Mouse (Mus musculus): Measurements from ENCODE around the gene Gpr25. TPM values are rescaled to one million over a fixed set of nuclear protein-coding genes. Genes with fewer than 3 reads are reported as not detected.
A peak's percentile ranks its signal among the peaks of the same experiment; 100 is the strongest.

Gpr25 gene
- polyA plus RNA-seq, 1 experiment from 2014 or later, result not detected

- WGBS, result 70% methylated on average over 15 of the region's 15 CpGs
- no peaks in the 10 kb centered on the region for H3K27me3 ChIP-seq
- peaks cover 34% of the 10 kb centered on the region for H3K36me3 ChIP-seq
These were observed 46.4 kb downstream of the Gpr25 start for GRCm38 (mm10) chr1:136214304-136214703.

DNA sequence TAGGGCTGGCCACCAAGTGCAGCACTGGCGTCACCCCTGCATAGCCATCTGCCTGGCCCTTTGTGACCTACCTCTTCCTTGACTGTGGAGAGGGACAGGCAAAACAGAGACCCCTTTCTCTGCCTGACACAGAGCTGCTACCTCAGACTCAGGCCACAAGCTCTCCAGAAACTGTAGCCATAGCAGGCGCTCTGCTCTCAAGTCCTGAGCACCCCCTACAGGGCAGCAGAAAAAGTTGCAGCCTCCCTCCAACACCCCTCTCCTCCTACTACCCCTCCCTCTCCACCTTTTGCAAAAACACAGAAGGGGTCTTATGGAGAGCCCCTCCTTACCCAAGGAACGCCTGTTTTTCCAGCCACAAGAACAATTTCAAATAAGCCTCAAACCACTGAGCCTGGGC lies 47.9 kb downstream of the Gpr25 start, which contains the start of gene Mroh3:
TSS of gene Mroh3 (minus strand) at position 26 of the 400 bp plus-strand sequence.
- H3K27me3 ChIP-seq, result no peaks in the 10 kb centered on the region
- peak; percentile 64 for ATAC-seq
- WGBS, result 35% methylated on average over 3 of the region's 3 CpGs
- peaks cover 20% of the 10 kb centered on the region for H3K36me3 ChIP-seq
- no peaks in the 10 kb centered on the region for H3K9me3 ChIP-seq
- no peaks in the 10 kb centered on the region for H3K4me1 ChIP-seq (replicated peaks)
- H3K4me3 ChIP-seq (replicated peaks), result no peak within 1 kb of the TSS
- no peak within 1 kb of the TSS for H3K9ac ChIP-seq (replicated peaks)
- no peak within 1 kb of the TSS for H3K4me2 ChIP-seq (replicated peaks)
- no peak within 1 kb of the TSS for H3K27ac ChIP-seq

More at GRCm38 (mm10) chr1:136214304-136214703, 46.4 kb downstream of the Gpr25 start:
- no peak overlapping the region for H3K9ac ChIP-seq (replicated peaks)
- H3K4me2 ChIP-seq (replicated peaks), result no peak overlapping the region
- H3K27ac ChIP-seq, result no peak overlapping the region
- ATAC-seq, result 0 out of 2 replicates have a peak, but pooled peaks have one; percentile 20
- H3K4me1 ChIP-seq (replicated peaks), result no peaks in the 10 kb centered on the region
- H3K9me3 ChIP-seq, result no peaks in the 10 kb centered on the region
- no peak overlapping the region for H3K4me3 ChIP-seq (replicated peaks)

Other genes starting within 250 kb of the Gpr25 start
- not detected in 2 replicates for gene Ascl5, start 210.1 kb downstream of the Gpr25 start, polyA plus RNA-seq (2015; fragmentation: Nextera tagmentation; extraction: Ambion mirVana)
- 0.22 TPM in 1 of 2 replicates, not detected in the other for gene Cacna1s, start 208.1 kb downstream of the Gpr25 start, polyA plus RNA-seq (2015; fragmentation: Nextera tagmentation; extraction: Ambion mirVana)
- gene Kif21b, start 129.5 kb downstream of the Gpr25 start, polyA plus RNA-seq (2015; fragmentation: Nextera tagmentation; extraction: Ambion mirVana), result 44.1 and 49.3 TPM in 2 replicates
- gene Mroh3, start 48.0 kb downstream of the Gpr25 start, polyA plus RNA-seq (2015; fragmentation: Nextera tagmentation; extraction: Ambion mirVana), result 0.17 and 0.22 TPM in 2 replicates
- gene Inava, start 26.6 kb downstream of the Gpr25 start, polyA plus RNA-seq (2015; fragmentation: Nextera tagmentation; extraction: Ambion mirVana), result 4.7 and 6.2 TPM in 2 replicates
- gene Camsap2, start 85.2 kb upstream of the Gpr25 start, polyA plus RNA-seq (2015; fragmentation: Nextera tagmentation; extraction: Ambion mirVana), result 28.1 and 29.1 TPM in 2 replicates
- 16.7 and 19.0 TPM in 2 replicates for gene Ddx59, start 154.4 kb upstream of the Gpr25 start, polyA plus RNA-seq (2015; fragmentation: Nextera tagmentation; extraction: Ambion mirVana)
- gene Kif14, start 205.5 kb upstream of the Gpr25 start, polyA plus RNA-seq (2015; fragmentation: Nextera tagmentation; extraction: Ambion mirVana), result 1.9 and 2.3 TPM in 2 replicates

All from midbrain, embryonic 13.5 days (tissue).